Mouse (Mus musculus): Measurements from ENCODE around the gene Golga4. TPM values are rescaled to one million over a fixed set of nuclear protein-coding genes. Genes with fewer than 3 reads are reported as not detected.
"Not testable (repeated sequence)": the region's sequence is repeated elsewhere in the genome, so short reads cannot be mapped to it uniquely, and the experiment has no call there.

Golga4 gene
- total RNA-seq, 2 experiments from 2014 or later, result 40.8 to 68.4 TPM

GRCm38 (mm10) chr9:118582757-118583156, 76.7 kb downstream of the Golga4 start:
- ATAC-seq (replicated peaks; ENCODE audit: poor library complexity), result peak; percentile 50

- ATAC-seq (replicated peaks; ENCODE audit: poor library complexity), result no peak
Measured at GRCm38 (mm10) chr9:118584838-118585237, 78.8 kb downstream of the Golga4 start.

GRCm38 (mm10) chr9:118585998-118586397, 79.9 kb downstream of the Golga4 start:
- ATAC-seq (replicated peaks; ENCODE audit: poor library complexity), result peak; percentile 27

- ATAC-seq (replicated peaks; ENCODE audit: poor library complexity), result no peak
Measured at GRCm38 (mm10) chr9:118587115-118587514, 81.0 kb downstream of the Golga4 start.

- ATAC-seq (replicated peaks; ENCODE audit: poor library complexity), result no peak
Measured at GRCm38 (mm10) chr9:118589249-118589648, 83.2 kb downstream of the Golga4 start.

- ATAC-seq (replicated peaks; ENCODE audit: poor library complexity), result peak; percentile 32; the same call in 1 of the 2 replicates
Measured at GRCm38 (mm10) chr9:118590230-118590629, 84.2 kb downstream of the Golga4 start.

GRCm38 (mm10) chr9:118591633-118592032, 85.6 kb downstream of the Golga4 start:
- no peak for ATAC-seq (replicated peaks; ENCODE audit: poor library complexity)

GRCm38 (mm10) chr9:118592585-118593249, 86.7 kb downstream of the Golga4 start:
- ATAC-seq (replicated peaks; ENCODE audit: poor library complexity), result peak; percentile 78

GRCm38 (mm10) chr9:118593443-118593842, 87.4 kb downstream of the Golga4 start:
- ATAC-seq (replicated peaks; ENCODE audit: poor library complexity), result no peak

GRCm38 (mm10) chr9:118596767-118597166, 90.7 kb downstream of the Golga4 start:
- no peak for ATAC-seq (replicated peaks; ENCODE audit: poor library complexity)

- ATAC-seq (replicated peaks; ENCODE audit: poor library complexity), result not testable (repeated sequence)
Measured at GRCm38 (mm10) chr9:118600393-118600792, 94.3 kb downstream of the Golga4 start.

- ATAC-seq (replicated peaks; ENCODE audit: poor library complexity), result peak; percentile 52
Measured at GRCm38 (mm10) chr9:118602576-118602975, 96.5 kb downstream of the Golga4 start.

GRCm38 (mm10) chr9:118606148-118606816, 100.2 kb downstream of the Golga4 start, which contains the start of gene Itga9:
Gene Itga9, plus strand, starts transcription at chr9:118606690.
- peak; percentile 73 for ATAC-seq (replicated peaks; ENCODE audit: poor library complexity)

- no peak for ATAC-seq (replicated peaks; ENCODE audit: poor library complexity)
Measured at GRCm38 (mm10) chr9:118606817-118607371, 100.8 kb downstream of the Golga4 start.

GRCm38 (mm10) chr9:118607701-118608401, 101.8 kb downstream of the Golga4 start:
- ATAC-seq (replicated peaks; ENCODE audit: poor library complexity), result no peak

- ATAC-seq (replicated peaks; ENCODE audit: poor library complexity), result no peak
Measured at GRCm38 (mm10) chr9:118608556-118608955, 102.5 kb downstream of the Golga4 start.

- ATAC-seq (replicated peaks; ENCODE audit: poor library complexity), result no peak
Measured at GRCm38 (mm10) chr9:118610060-118610459, 104.0 kb downstream of the Golga4 start.

- peak; percentile 29; the same call in 1 of the 2 replicates for ATAC-seq (replicated peaks; ENCODE audit: poor library complexity)
Measured at GRCm38 (mm10) chr9:118611111-118611541, 105.1 kb downstream of the Golga4 start.

GRCm38 (mm10) chr9:118611958-118612581, 106.0 kb downstream of the Golga4 start:
- peak; percentile 86 for ATAC-seq (replicated peaks; ENCODE audit: poor library complexity)

GRCm38 (mm10) chr9:118617237-118617636, 111.2 kb downstream of the Golga4 start:
- no peak for ATAC-seq (replicated peaks; ENCODE audit: poor library complexity)

- ATAC-seq (replicated peaks; ENCODE audit: poor library complexity), result no peak
Measured at GRCm38 (mm10) chr9:118618732-118619250, 112.7 kb downstream of the Golga4 start.
